Mouse (Mus musculus): ENCODE measurements around the gene Ifna14. TPM values are rescaled to one million over a fixed set of nuclear protein-coding genes. Genes with fewer than 3 reads are reported as not detected.
"Not testable (repeated sequence)": the region's sequence is repeated elsewhere in the genome, so short reads cannot be mapped to it uniquely, and the experiment has no call there.

Gene Ifna14
- total RNA-seq (2017) = not detected in 2 replicates

DNA sequence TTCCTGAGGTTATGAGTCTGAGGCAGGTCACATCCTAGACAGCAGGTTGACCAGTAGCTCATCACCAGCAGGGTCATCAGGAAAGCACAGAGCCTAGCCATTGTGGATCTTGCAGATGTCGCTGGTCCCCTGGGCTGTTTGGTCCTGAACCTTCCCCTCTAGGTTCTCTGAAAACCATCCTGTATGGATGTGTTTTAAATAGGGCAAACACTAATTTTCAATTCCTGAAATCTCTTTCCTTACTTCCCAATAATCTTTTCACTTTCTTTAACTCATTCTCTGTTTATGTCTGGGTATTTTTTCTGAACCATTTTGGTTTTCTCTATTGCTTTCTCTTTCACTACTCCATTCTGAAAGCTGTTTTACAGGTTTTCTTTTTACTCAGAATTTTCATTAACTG, at the start of gene Ifna14:
Ifna14 (minus strand) TSS at position 101 of the 400 bp plus-strand sequence.
- no peak for ATAC-seq (ENCODE audit: extremely low read depth, insufficient number of reproducible peaks, low FRiP score, poor library complexity, severe bottlenecking)

DNA sequence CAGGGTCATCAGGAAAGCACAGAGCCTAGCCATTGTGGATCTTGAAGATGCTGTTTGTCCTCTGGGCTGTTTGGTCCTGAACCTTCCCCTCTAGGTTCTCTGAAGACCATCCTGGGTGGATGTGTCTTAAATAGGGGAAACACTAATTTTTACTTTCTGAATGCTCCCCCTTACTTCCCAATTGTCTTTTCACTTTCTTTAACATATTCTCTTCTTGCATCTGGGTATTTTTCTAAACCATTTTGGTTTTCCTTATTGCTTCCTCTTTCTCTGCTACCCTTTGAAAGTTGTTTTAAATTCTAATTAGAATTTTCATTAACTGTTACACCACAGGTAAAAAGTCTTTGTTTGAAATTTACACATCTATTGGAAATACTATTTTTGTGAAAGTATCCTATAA, 31.7 kb upstream of the Ifna14 start, which contains the start of gene Ifna12:
Ifna12 (minus strand) TSS at position 101 of the 400 bp plus-strand sequence.
- ATAC-seq (ENCODE audit: extremely low read depth, insufficient number of reproducible peaks, low FRiP score, poor library complexity, severe bottlenecking) = no peak

DNA sequence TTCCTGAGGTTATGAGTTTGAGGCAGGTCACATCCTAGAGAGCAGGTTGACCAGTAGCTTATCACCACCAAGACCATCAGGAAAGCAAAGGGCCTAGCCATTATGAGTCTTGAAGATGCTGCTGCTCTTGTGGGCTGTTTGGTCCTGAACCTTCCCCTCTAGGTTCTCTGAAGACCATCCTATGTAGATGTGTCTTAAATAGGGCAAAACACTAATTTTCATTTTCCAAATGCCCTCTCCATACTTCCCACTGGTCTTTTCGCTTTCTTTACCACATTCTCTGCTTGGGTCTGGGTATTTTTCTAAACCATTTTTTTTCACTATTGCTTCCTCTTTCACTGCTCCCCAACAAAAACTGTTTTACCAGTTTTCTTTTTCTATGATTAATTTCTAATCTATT, 20.7 kb upstream of the Ifna14 start, which contains the start of gene Ifna9:
Ifna9 (minus strand) TSS at position 101 of the 400 bp plus-strand sequence.
- ATAC-seq (ENCODE audit: extremely low read depth, insufficient number of reproducible peaks, low FRiP score, poor library complexity, severe bottlenecking) = no peak

DNA sequence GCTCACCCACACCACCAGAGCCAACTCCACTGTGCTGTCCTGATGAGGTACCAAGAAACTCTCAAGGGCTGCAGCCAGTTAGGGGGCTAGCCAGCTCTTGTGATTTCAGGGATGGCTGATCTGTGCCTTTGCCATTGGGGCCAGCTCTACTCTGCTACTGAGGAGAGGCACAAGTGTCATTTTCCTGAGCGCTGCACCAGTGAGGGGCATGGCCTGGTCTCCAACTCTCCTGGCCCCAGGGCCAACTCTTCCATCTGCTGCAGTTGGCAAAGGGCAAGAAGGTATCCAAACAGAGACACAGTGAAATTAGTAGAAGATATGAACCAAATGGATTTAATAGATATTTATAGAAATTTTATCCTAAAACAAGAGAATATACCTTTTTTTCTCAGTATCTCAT, 9.8 kb downstream of the Ifna14 start:
- ATAC-seq (ENCODE audit: extremely low read depth, insufficient number of reproducible peaks, low FRiP score, poor library complexity, severe bottlenecking) = no peak

DNA sequence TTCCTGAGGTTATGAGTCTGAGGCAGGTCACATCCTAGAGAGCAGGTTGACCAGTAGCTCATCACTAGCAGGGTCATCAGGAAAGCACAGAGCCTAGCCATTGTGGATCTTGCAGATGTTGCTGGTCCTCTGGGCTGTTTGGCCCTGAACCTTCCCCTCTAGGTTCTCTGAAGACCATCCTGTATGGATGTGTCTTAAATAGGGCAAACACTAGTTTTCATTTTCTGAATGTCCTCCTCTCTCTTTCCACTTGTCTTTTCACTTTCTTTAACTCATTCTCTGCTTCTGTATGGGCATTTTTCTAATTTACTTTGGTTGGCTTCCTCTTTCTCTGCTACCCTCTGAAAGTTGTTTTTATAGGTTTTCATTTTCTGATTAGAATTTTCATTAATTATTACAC, 13.5 kb downstream of the Ifna14 start, which contains the start of gene Ifna15:
Ifna15 (minus strand) TSS at position 101 of the 400 bp plus-strand sequence.
- not testable (repeated sequence) for ATAC-seq (ENCODE audit: extremely low read depth, insufficient number of reproducible peaks, low FRiP score, poor library complexity, severe bottlenecking)

DNA sequence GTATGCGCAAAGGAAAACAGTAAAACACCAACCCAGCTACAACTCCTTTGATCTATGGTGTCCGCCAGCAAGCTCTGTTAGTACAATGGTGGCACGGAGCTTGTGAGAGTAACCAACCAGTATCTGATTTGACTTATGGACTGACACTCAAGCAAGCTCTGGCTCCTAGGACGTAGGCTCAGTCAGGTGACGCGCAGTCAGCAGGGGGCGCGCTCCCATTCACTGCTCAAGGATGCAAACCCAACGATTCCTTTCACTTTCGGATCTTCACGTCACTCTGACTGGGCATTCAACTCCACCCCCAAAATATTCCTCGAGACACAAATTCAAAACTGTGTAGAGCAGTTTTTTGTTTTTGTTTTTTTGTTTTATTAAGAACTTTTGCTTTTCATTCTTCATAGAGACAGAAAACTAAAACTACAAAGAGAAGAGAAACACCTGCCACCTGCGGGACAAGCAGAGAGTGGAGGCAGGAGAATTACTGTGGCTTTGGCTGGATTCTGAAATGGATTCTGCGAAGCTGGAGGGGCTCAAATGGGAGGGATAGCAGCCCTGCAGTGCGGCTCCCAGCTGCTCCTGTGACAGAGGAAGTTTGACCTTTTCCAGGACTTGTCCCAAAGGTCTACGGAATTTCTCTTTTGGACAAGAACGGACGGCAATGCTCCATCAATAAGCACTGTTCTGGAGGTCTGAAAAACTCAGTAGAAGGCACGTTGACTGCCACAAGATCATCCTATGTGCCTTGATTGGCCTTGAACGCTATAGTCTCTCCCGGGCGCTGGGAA, 21.2 kb downstream of the Ifna14 start:
- peak; percentile 100 for ATAC-seq (ENCODE audit: extremely low read depth, insufficient number of reproducible peaks, low FRiP score, poor library complexity, severe bottlenecking)

DNA sequence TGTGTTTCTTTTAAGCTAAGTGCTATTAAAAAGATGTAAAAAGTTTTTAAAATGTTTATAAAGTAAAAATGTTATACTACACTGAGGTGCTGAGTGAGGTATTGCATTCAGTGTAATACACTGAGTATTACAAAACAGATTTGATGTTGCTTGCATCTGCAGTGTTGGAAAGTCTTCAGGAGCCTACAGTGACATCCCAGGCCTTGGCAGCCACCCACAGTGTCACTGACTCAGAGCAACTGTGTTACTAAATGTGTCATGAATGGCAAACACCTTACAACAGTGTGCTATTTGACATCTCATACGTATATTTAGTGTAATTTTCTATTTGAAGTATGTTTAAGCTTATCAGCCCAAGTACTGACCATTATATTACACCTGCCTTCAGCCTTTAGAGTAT, 23.6 kb downstream of the Ifna14 start:
- ATAC-seq (ENCODE audit: extremely low read depth, insufficient number of reproducible peaks, low FRiP score, poor library complexity, severe bottlenecking) = no peak

DNA sequence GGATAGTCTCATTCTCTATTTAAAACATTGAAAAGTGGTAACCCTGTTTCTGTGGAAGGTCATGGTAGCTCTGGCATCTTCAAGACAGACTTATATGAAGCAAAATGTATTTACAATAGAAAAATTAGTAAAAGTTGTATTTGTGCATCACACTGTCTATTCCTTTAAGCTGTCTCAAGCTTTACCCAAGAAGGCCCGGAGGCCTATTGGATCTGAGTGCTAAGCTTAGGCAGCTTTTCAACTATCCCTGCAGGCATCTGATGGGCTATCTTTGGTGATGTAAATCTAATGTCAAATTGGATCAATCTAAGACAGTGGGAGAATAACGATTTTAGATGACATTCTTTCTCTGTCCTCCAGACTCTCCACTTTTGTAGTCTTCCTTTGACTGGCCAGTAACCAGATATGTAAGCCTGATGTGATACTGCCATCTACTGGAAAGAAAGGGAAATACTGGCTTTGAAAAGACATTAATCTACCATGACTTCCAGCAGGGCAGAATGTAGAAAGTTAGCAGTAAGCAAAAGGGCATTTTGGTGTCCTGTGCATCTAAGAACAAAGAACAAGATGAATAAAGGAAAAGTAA, 27.9 kb downstream of the Ifna14 start:
- ATAC-seq (ENCODE audit: extremely low read depth, insufficient number of reproducible peaks, low FRiP score, poor library complexity, severe bottlenecking) = peak; percentile 99

DNA sequence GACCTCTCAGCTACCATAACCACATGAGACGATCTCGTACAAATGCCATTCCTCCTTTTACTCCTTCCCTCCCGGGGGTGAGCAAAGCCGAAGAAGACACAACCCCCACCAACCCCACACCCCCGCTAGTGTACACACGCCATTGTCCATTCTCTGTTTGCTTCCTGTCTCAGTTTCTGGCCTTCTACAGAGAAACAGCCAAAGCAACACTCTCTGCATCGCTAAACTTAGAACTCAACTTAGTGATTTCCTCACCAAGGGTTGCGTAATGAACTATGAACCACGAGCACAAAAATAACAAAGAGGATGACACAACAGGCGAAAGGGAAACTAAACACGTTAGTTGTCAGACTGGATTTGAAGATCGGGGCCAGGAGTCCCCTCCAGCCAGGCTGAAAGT, 34.3 kb downstream of the Ifna14 start:
- peak; percentile 98 for ATAC-seq (ENCODE audit: extremely low read depth, insufficient number of reproducible peaks, low FRiP score, poor library complexity, severe bottlenecking)

DNA sequence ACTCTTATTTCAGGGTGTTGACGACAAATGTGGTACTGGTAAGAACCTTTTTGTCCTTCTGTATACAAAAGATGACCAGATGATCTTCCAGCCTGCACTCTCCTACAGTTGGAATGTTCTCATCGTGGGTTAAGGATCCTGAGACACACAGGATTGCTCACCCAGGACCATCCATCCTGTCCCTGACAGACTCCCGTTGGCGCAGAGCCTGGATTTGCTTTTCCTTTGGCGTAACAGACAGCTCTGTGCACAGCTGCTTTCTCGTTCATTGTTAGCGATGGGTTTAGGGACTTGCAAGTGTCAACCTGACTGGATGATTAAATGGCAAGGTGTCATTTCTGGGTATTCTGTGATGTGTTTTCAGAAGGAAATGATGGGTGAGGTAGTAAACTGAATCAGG, 35.0 kb downstream of the Ifna14 start:
- ATAC-seq (ENCODE audit: extremely low read depth, insufficient number of reproducible peaks, low FRiP score, poor library complexity, severe bottlenecking) = no peak

DNA sequence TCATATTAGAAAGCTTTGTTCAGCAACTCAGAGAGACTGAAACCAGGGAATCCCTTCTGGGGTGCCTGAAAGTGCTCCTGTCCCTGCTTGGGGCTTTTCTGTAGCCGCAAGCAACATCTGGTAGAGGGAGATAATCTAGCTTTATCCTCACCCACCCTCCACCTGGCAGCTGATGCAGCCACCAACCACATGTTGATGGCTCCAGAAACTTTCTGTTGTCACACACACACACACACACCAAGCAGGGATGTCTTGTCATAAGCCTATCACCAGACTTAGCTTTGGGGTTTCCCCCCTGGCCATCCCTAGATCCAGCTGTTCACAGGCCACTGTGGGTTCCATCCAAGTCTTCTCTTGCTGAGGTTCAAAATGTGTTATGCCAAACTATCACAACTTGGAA, 35.9 kb downstream of the Ifna14 start:
- ATAC-seq (ENCODE audit: extremely low read depth, insufficient number of reproducible peaks, low FRiP score, poor library complexity, severe bottlenecking) = no peak

DNA sequence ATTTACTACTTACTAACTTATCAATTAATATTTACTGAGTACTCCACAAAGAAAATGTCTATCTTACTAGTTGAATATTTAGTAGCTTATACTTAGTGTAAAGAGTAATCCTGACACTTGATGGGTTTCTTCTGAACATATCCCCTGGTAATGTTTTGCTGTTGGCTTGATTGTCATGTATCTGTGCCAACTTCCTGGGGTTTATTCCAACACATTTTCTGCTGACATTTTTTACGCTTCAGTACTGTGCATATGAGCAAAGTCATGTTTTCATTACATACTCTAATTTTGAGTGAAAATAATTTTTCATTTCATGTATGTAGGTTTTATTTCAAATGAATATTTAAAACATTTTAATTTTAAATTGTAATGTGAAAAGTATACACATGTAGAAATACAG, 36.7 kb downstream of the Ifna14 start:
- no peak for ATAC-seq (ENCODE audit: extremely low read depth, insufficient number of reproducible peaks, low FRiP score, poor library complexity, severe bottlenecking)

DNA sequence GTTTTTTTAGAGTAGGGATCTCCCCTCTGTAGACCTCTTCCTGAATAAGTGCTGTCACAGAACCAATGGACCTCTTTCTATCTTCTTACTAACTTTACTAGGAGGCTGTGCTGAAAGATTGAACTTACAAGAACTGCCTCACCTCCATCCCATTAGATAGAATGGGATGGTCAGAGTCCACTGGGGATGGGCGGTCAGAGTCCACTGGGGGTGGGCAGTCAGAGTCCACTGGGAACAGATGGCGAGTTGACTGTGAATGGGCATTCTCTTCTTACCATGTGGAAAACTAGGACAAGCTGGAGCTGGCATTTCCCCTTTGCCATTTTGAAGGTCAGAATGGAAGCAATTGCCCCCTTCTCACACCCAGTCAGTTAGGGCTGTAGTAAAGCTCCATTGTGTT, 38.1 kb downstream of the Ifna14 start:
- ATAC-seq (ENCODE audit: extremely low read depth, insufficient number of reproducible peaks, low FRiP score, poor library complexity, severe bottlenecking) = no peak

DNA sequence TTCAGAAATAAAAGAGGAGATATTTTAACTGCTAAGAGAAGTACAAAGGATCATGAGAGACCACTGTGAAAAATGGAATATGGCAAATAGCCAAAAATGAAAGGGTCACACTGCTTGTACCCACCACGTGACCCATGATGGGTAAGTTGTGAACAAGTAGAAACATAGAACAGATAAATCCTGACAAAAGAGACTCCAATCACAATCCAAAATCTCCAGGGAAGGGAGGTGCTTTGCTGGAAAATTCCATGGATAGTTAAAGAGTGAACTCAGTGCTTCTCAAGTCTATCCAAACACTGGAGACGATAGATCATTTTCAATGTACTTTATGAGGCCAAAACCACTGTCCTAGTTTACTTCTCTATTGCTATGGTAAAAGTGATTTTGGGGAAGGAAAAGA, 40.7 kb downstream of the Ifna14 start:
- ATAC-seq (ENCODE audit: extremely low read depth, insufficient number of reproducible peaks, low FRiP score, poor library complexity, severe bottlenecking) = no peak

DNA sequence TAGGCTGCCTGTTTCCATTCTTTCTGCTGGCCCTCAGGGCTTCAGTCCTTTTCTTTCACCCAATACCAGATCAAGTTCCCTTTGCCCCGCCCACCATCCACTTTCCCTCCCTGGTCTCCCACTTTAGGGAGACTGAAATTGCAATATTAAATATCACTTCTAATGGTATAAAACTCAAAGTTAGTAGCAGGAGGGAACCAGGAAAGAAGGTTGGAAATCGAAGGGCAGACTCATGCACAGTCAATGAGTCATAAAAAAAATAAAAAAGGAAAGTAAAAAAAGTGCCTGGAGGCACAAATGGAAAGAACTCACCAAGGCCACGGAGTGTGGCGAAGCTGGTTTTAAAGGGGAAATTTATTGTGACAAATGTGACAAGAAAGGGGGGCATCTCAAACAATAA, 41.3 kb downstream of the Ifna14 start:
- ATAC-seq (ENCODE audit: extremely low read depth, insufficient number of reproducible peaks, low FRiP score, poor library complexity, severe bottlenecking) = no peak

DNA sequence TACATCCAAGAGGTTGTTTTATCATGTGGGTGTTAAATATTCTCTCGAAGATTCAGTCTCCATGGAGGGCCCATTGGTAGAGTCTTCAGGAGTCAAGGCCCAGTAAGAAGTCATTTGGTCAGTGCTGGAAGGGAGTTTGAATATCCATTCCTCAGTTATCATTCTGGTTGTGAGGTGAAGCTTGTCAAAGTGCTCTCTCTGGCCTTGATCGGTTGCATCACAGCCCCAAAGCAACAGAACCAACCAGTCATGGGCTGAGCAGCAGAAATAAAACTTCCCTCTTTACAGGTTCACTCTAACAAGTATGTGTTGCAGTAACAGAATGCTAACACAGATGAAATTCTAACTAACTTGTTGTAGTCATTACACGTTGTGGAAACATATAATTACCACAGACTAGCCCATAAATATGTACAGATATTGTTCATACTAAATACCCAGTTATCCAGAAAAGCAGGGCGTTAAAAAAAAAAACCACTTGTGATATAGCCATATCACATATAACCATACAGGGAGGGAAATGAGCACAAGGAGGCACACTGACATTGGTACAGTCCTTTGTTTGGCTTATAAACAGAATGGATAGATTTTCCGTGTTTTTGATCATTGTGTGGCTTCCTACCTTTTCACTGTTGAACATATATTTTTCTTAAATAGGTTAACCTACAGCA, 45.1 kb downstream of the Ifna14 start:
- ATAC-seq (ENCODE audit: extremely low read depth, insufficient number of reproducible peaks, low FRiP score, poor library complexity, severe bottlenecking) = no peak

DNA sequence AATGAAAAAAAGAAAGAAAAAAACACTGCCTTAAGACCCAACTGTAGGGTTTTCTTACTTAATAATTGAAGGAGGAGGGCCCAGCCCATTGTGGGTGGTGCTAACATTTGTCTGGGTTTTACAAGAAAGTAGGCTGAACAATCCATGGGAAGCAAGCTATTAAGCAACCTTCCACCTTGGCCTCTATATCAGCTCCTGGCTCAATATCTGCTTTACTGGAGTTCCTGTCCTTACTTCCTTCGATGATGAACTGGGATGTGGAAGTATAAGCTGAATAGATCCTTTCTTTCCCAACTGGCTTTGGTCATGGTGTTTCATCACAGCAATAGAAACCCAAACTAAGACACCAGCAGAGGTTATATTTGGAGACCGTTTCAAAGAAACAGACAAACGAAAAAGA, 46.2 kb downstream of the Ifna14 start:
- no peak for ATAC-seq (ENCODE audit: extremely low read depth, insufficient number of reproducible peaks, low FRiP score, poor library complexity, severe bottlenecking)

DNA sequence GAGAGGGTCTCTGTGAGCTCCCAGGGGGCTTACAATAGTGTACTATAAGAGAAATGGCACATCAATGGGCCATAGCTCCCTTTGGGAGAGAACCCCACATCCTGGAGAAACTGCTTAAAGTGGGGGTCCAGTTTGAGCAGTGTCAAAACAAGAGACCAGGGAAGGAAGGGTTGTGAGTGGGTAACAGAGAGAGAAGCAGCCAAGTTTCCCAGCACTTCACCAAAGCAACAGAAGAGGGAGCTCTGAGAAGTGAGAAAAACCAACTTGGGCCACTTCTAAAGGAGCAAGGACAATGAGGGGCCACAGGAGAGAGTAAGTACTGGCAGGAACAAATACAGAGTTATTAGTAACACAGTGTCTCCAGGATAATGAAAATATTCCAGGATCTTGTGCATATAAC, 48.4 kb downstream of the Ifna14 start:
- ATAC-seq (ENCODE audit: extremely low read depth, insufficient number of reproducible peaks, low FRiP score, poor library complexity, severe bottlenecking) = peak; percentile 73

DNA sequence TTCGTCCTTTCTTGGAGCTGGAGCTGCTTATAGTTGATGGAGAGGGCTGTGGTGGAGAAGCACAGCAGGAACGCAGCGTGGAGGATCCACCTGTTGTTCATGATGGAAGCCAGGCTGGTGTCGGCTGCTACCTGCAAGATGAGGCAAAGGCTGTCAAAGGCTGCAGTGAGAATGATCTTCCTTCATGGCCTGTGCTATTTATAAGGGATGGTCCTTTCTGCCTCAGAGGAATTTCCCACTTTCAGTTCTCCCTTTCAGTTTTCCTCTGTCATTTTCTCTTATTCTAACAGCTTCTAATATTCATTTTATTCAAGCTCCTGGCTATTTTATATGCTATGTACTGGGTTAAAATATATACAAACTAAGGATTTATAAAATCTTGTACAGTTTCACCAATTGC, 48.9 kb downstream of the Ifna14 start, which contains the start of gene Ifnb1:
Ifnb1 (minus strand) TSS at position 101 of the 400 bp plus-strand sequence.
- ATAC-seq (ENCODE audit: extremely low read depth, insufficient number of reproducible peaks, low FRiP score, poor library complexity, severe bottlenecking) = no peak
